Mouse (Mus musculus) stomach, postnatal 0 days (tissue): ENCODE data around the gene Lipc.

Source experiments
- CTCF ChIP-seq: IDR thresholded peaks from 2 replicates; pipeline ENCODE4 v1.5.1; 2016; ENCODE audit warnings: antibody characterized with exemption, low read depth, mild to moderate bottlenecking, moderate library complexity
- EP300 ChIP-seq: optimal IDR thresholded peaks from 2 replicates; pipeline ENCODE3; 2016; ENCODE audit warnings: antibody characterized with exemption

DNA sequence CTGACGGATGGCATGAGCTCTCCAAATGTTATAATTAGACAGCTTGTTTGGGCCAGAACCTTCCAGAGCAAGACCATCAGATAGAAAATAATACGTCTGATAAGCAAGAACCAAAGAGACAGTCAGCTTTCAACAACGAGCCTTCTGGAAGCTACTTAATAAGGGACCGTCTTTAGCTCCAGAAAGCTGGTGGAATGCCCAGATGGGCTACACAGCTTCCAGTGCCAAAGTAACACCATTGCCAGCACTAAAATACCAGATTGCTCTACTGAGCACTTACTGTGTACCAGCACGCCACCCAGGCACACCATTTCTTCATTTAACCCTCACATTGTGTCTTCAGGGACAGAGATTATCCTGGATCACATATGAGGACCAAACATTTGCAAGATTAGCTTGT lies 73.9 kb downstream of the Lipc start:
- TF ChIP-seq CTCF (no peak), EP300 (no peak)
